Mouse (Mus musculus) forebrain, postnatal 0 days (tissue): Measurements from ENCODE around the gene Tnf. TPM values are rescaled to one million over a fixed set of nuclear protein-coding genes. Genes with fewer than 3 reads are reported as not detected.

ENCODE experiments used
- ATAC-seq: fragments of 200-750 bp; cut with Nextera tagmentation; 2 replicates; pipeline ENCODE4 v1.8.0; 2017; ENCODE audit warnings: mild to moderate bottlenecking, moderate library complexity
- DNase-seq: peaks from one replicate; pipeline ENCODE4 v3.0.0-alpha.2; 2015
- H3K27ac ChIP-seq: fragments of 300-500 bp; sonication (generic); 2 replicates; pipeline ENCODE4 v1.5.1; 2014; ENCODE audit warnings: low read depth, mild to moderate bottlenecking, antibody characterized with exemption, low read length, moderate library complexity, mixed read lengths
- H3K27me3 ChIP-seq: fragments of 300-500 bp; sonication (generic); 2 replicates; pipeline ENCODE4 v1.6.1; 2014; ENCODE audit warnings: mild to moderate bottlenecking, low read length, mixed read lengths; ENCODE audit not compliant: insufficient read depth
- H3K36me3 ChIP-seq: fragments of 300-500 bp; sonication (generic); 2 replicates; pipeline ENCODE4 v1.6.1; 2014; ENCODE audit warnings: mild to moderate bottlenecking, moderate library complexity; ENCODE audit not compliant: insufficient read depth
- H3K4me1 ChIP-seq: fragments of 300-500 bp; sonication (generic); 2 replicates; pipeline ENCODE4 v1.6.1; 2014; ENCODE audit warnings: antibody characterized with exemption; ENCODE audit not compliant: insufficient read depth
- H3K4me2 ChIP-seq: fragments of 300-500 bp; sonication (generic); 2 replicates; pipeline ENCODE4 v1.6.1; 2014; ENCODE audit warnings: low read depth, mild to moderate bottlenecking, moderate library complexity
- H3K4me3 ChIP-seq: fragments of 300-500 bp; sonication (generic); 2 replicates; pipeline ENCODE4 v1.5.1; 2014; ENCODE audit warnings: low read depth, low read length, mixed read lengths
- H3K9ac ChIP-seq: fragments of 300-500 bp; sonication (generic); 2 replicates; pipeline ENCODE4 v1.6.1; 2014; ENCODE audit warnings: mild to moderate bottlenecking
- H3K9me3 ChIP-seq: fragments of 300-500 bp; sonication (generic); 2 replicates; pipeline ENCODE4 v1.6.1; 2016; ENCODE audit warnings: low read length
- CTCF ChIP-seq: sonication (generic); IDR thresholded peaks from 2 replicates; pipeline ENCODE4 v1.5.1; 2016; ENCODE audit warnings: antibody characterized with exemption, control low read depth, low read depth
- whole genome bisulfite sequencing: fragments of 180-500 bp; shearing (Covaris S2); extraction: QIAGEN DNeasy Blood & Tissue Kit; methylation state at CpG from one replicate; pipeline ENCODE4 v1.1.7; 2014; 5-methylcytosine and 5-hydroxymethylcytosine counted together
- polyA plus RNA-seq: library from polyadenylated mRNA; unstranded; fragments of >200 nt; fragmentation: Nextera tagmentation; extraction: Ambion mirVana; gene quantifications from 2 replicates; pipeline ENCODE4 v1.2.1, GENCODE M21; 2015
- total RNA-seq: library from RNA; depleted of rRNA; stranded (reverse); fragments of >200 nt; gene quantifications from 2 replicates; pipeline ENCODE4 v1.2.3, GENCODE M21; 2014

The Tnf gene
- total and polyA plus RNA-seq, 2 experiments from 2014 or later, result 0.71 TPM; not detected in 1

- Histone ChIP-seq H3K27ac (peak overlapping the region; percentile 82), H3K4me2 (peak overlapping the region; percentile 55), H3K4me1 (peaks cover 3% of the 10 kb centered on the region; the same call in 1 of the 2 replicates), H3K36me3 (no peaks in the 10 kb centered on the region), H3K27me3 (no peaks in the 10 kb centered on the region), H3K4me3 (peak overlapping the region; percentile 39), H3K9me3 (no peaks in the 10 kb centered on the region), H3K9ac (peak overlapping the region; percentile 45; the same call in 1 of the 2 replicates)
- DNase-seq (peak; percentile 48), ATAC-seq (peak; percentile 57)
- no peak for TF ChIP-seq CTCF
- WGBS, result 2% methylated on average over 4 of the region's 4 CpGs
These were observed 15.1 kb downstream of the Tnf start for GRCm38 (mm10) chr17:35186681-35187080.

- Histone ChIP-seq H3K27me3 (no peaks in the 10 kb centered on the region), H3K4me2 (peak overlapping the region; percentile 55), H3K4me3 (peak overlapping the region; percentile 39), H3K36me3 (no peaks in the 10 kb centered on the region), H3K4me1 (peaks cover 3% of the 10 kb centered on the region; the same call in 1 of the 2 replicates), H3K27ac (peak overlapping the region; percentile 82), H3K9ac (peak overlapping the region; percentile 45; the same call in 1 of the 2 replicates), H3K9me3 (no peaks in the 10 kb centered on the region)
- TF ChIP-seq CTCF, result no peak
- 3% methylated on average over 18 of the region's 18 CpGs for WGBS
- peak; percentile 55 for DNase-seq
- ATAC-seq, result peak; percentile 76
These were observed 15.9 kb downstream of the Tnf start for GRCm38 (mm10) chr17:35185639-35186611.

DNA sequence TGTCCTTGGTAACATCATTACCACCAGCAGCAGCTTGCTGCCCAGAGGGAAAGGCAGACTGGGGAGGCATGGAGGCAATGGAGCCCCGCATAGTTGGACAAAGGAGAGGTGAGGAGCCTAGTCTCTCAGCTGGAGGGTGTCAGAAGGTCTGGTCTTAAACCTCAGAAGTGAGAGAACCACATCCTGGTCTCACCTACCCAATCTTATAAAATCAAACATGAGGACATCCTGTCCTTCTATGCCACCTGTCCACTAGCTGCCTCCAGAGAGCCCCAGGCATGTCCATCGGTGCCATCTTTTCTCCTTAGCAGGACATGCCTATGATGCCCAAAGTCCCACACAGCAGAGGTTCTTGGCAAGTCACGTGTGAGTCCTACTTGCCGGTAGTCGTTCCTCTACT, 21.7 kb downstream of the Tnf start:
- Histone ChIP-seq H3K27me3 (no peaks in the 10 kb centered on the region), H3K27ac (no peak overlapping the region), H3K36me3 (no peaks in the 10 kb centered on the region), H3K4me2 (no peak overlapping the region), H3K4me3 (no peak overlapping the region), H3K4me1 (no peaks in the 10 kb centered on the region), H3K9ac (no peak overlapping the region), H3K9me3 (no peaks in the 10 kb centered on the region)
- DNase-seq (no peak), ATAC-seq (no peak)
- WGBS, result 87% methylated on average over 5 of the region's 5 CpGs
- no peak for TF ChIP-seq CTCF

GRCm38 (mm10) chr17:35178528-35178927, 23.3 kb downstream of the Tnf start:
- H3K27ac ChIP-seq, result no peak overlapping the region
- 0 out of 2 replicates have a peak, but pooled peaks have one; percentile 51 for ATAC-seq

GRCm38 (mm10) chr17:35175968-35176367, 25.8 kb downstream of the Tnf start, which contains the start of gene Aif1:
Gene Aif1, minus strand, starts transcription at chr17:35176068.
- no peak within 1 kb of the TSS for H3K4me3 ChIP-seq
- H3K36me3 ChIP-seq, result no peaks in the 10 kb centered on the region
- H3K4me2 ChIP-seq, result no peak within 1 kb of the TSS
- no peak within 1 kb of the TSS for H3K27ac ChIP-seq
- H3K9me3 ChIP-seq, result no peaks in the 10 kb centered on the region
- WGBS, result 45% methylated on average over 2 of the region's 2 CpGs
- H3K27me3 ChIP-seq, result no peaks in the 10 kb centered on the region
- no peak within 1 kb of the TSS for H3K9ac ChIP-seq
- no peaks in the 10 kb centered on the region for H3K4me1 ChIP-seq
- no peak for TF ChIP-seq CTCF
- DNase-seq (no peak), ATAC-seq (no peak)

More at GRCm38 (mm10) chr17:35178528-35178927, 23.3 kb downstream of the Tnf start:
- Histone ChIP-seq H3K9me3 (no peaks in the 10 kb centered on the region), H3K9ac (no peak overlapping the region), H3K36me3 (no peaks in the 10 kb centered on the region), H3K27me3 (no peaks in the 10 kb centered on the region), H3K4me3 (no peak overlapping the region), H3K4me2 (no peak overlapping the region), H3K4me1 (no peaks in the 10 kb centered on the region)
- TF ChIP-seq CTCF, result peak; percentile 77
- WGBS, result 13% methylated on average over 5 of the region's 5 CpGs
- DNase-seq, result peak; percentile 67

GRCm38 (mm10) chr17:35175382-35175781, 26.4 kb downstream of the Tnf start:
- no peaks in the 10 kb centered on the region for H3K27me3 ChIP-seq
- no peaks in the 10 kb centered on the region for H3K36me3 ChIP-seq
- no peak for TF ChIP-seq CTCF
- no peak overlapping the region for H3K4me3 ChIP-seq
- ATAC-seq (no peak), DNase-seq (no peak)
- no peak overlapping the region for H3K9ac ChIP-seq
- 85% methylated on average over 6 of the region's 6 CpGs for WGBS
- H3K4me2 ChIP-seq, result no peak overlapping the region
- H3K27ac ChIP-seq, result no peak overlapping the region
- no peaks in the 10 kb centered on the region for H3K4me1 ChIP-seq
- no peaks in the 10 kb centered on the region for H3K9me3 ChIP-seq
